Mouse (Mus musculus): ENCODE data around the gene Zfp617. TPM values are rescaled to one million over a fixed set of nuclear protein-coding genes. Genes with fewer than 3 reads are reported as not detected.

Gene Zfp617
- 149 TPM for polyA plus RNA-seq (2014; fragmentation: Illumina TruSeq; extraction: RNeasy Lipid Tissue Mini Kit (QIAGEN cat#74804); ENCODE audit: low read depth, low replicate concordance)

DNA sequence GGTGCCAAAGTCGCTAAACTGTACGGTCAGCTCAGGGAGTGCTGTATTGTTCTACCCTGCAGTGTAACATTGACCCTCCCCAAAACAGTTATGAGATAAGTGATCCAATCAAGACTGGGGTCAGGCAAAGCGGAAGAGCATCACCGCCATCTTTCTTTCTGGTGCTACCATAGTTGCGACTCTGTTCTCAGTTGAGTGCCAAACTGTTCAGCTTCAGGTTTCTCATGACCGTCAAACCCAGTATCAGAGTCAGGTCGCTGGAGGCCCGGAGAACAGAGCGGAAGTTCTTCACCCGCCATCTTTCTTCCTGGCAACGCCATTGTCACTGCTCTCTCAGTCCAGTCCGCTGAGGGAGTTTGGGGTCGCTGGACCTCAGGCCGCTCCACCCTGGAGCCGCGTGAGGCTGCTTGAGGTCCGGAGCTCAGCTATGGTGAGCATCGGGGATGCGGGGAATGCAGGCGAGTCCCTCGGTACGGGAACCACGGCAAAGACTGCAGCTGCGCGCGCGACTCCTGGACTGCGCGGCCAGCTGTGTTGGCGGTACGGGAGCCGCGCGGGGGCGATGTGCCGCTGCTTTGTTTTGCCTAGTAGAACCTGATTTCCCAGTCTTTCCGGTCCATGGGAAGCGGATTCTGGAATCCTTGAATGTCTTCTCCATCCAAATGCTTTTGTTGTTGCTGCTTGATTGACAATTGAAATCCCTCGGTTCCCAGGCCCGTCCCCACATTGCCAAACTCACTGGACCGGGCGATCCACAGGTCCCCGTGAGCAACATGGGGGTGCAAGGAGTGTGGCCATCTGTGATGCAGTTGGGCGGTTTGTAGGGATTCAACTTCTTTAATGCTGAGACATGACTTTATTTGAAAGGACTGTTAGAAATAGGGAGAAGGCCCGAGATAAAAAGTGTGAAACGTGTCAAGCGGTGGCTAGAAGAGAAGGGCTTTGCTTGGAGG is at the start of gene Zfp617, which contains the start of gene Zfp882:
TSS of gene Zfp617 (plus strand) at position 327 of the 953 bp plus-strand sequence.
TSS of gene Zfp882 (plus strand) at position 300 of the 953 bp plus-strand sequence.

DNA sequence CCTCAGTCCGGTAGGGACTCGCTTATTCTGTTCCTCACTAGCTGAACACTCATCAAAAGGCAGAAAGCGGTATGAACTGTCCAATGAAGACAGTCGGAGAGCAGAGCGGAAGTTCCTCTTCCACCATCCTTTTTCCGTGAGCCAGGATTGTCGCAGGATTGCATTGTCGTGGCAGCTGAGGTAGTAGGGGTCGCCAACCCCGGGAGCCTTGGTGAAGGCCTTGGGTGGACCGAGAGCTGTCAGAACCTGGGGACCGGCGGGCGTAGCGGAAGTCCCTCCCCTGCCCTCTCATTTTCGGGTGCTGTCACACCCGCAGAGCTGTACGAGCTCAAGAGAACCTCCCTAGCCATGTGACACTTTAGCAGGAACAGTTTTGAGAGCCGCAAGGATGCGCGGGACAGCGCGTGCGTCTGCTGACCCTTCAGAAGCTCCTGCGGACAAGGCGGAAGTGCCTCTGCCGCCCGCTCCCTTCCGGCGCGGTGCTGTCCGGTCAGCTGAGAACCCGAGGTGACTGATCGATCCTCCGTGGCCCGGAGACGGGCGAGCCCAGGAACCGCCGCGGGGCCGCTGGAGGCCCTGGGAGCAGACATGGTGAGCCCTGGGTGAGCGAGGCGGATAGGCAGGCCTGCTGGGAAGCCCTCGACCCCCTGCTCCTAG is 26.7 kb upstream of the Zfp617 start, which contains the start of gene Zfp709:
TSS of gene Zfp709 (plus strand) at position 402 of the 657 bp plus-strand sequence.

DNA sequence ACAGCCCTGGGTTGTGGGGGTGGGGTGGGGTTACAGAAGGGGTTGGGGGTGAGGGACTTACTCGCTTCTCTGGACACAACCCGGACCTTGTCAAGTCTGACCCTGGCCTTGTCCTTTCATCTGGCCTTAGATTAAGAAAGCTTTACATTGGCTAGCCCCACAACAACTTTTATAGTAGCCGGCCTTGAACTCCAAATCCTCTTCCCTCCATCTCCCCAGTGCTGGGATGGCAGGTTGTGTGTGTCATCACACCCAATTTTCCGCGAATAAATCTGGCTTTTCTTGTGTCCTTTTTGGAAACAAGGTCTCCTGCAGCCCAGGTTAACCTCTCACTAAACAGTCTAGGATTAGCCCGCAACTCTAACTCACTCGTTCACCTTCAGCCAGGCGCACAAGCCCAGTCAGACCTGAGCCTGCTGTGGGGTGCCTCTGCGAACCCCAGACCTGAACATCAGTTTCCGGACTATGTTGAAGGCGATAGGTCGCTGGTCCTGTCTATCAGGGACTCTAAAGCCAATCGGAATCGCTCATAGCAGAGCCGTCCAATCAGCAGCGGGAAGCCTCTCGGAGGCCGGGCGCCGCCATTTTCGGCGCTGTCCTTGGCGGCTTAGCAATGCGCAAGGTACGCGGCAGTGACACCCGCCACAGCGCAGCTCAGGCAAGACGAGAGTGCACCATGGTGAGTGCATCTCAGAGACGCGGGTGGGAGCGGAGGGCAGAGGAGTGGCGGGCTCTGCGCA is 42.2 kb downstream of the Zfp617 start, which contains the start of gene Zfp961:
TSS of gene Zfp961 (plus strand) at position 557 of the 740 bp plus-strand sequence.

Other genes starting within 250 kb of the Zfp617 start
- 0.35 TPM for gene Unc13a, start 236.9 kb upstream of the Zfp617 start, polyA plus RNA-seq (2014; fragmentation: Illumina TruSeq; extraction: RNeasy Lipid Tissue Mini Kit (QIAGEN cat#74804); ENCODE audit: low read depth, low replicate concordance)
- not detected for gene Jak3, start 232.3 kb upstream of the Zfp617 start, polyA plus RNA-seq (2014; fragmentation: Illumina TruSeq; extraction: RNeasy Lipid Tissue Mini Kit (QIAGEN cat#74804); ENCODE audit: low read depth, low replicate concordance)
- gene Insl3, start 219.4 kb upstream of the Zfp617 start, polyA plus RNA-seq (2014; fragmentation: Illumina TruSeq; extraction: RNeasy Lipid Tissue Mini Kit (QIAGEN cat#74804); ENCODE audit: low read depth, low replicate concordance) = not detected
- gene B3gnt3, start 206.8 kb upstream of the Zfp617 start, polyA plus RNA-seq (2014; fragmentation: Illumina TruSeq; extraction: RNeasy Lipid Tissue Mini Kit (QIAGEN cat#74804); ENCODE audit: low read depth, low replicate concordance) = 169 TPM
- gene Fcho1, start 182.9 kb upstream of the Zfp617 start, polyA plus RNA-seq (2014; fragmentation: Illumina TruSeq; extraction: RNeasy Lipid Tissue Mini Kit (QIAGEN cat#74804); ENCODE audit: low read depth, low replicate concordance) = 0.38 TPM
- 18.0 TPM for gene Zfp709, start 26.6 kb upstream of the Zfp617 start, polyA plus RNA-seq (2014; fragmentation: Illumina TruSeq; extraction: RNeasy Lipid Tissue Mini Kit (QIAGEN cat#74804); ENCODE audit: low read depth, low replicate concordance)
- 8.5 TPM for gene Zfp882, start within 50 bp of the Zfp617 start, polyA plus RNA-seq (2014; fragmentation: Illumina TruSeq; extraction: RNeasy Lipid Tissue Mini Kit (QIAGEN cat#74804); ENCODE audit: low read depth, low replicate concordance)
- gene Zfp961, start 42.4 kb downstream of the Zfp617 start, polyA plus RNA-seq (2014; fragmentation: Illumina TruSeq; extraction: RNeasy Lipid Tissue Mini Kit (QIAGEN cat#74804); ENCODE audit: low read depth, low replicate concordance) = 51.1 TPM
- gene Cyp4f18, start 101.0 kb downstream of the Zfp617 start, polyA plus RNA-seq (2014; fragmentation: Illumina TruSeq; extraction: RNeasy Lipid Tissue Mini Kit (QIAGEN cat#74804); ENCODE audit: low read depth, low replicate concordance) = not detected
- gene Olfr372, start 132.6 kb downstream of the Zfp617 start, polyA plus RNA-seq (2014; fragmentation: Illumina TruSeq; extraction: RNeasy Lipid Tissue Mini Kit (QIAGEN cat#74804); ENCODE audit: low read depth, low replicate concordance) = not detected
- gene Olfr373, start 174.5 kb downstream of the Zfp617 start, polyA plus RNA-seq (2014; fragmentation: Illumina TruSeq; extraction: RNeasy Lipid Tissue Mini Kit (QIAGEN cat#74804); ENCODE audit: low read depth, low replicate concordance) = not detected
- gene Olfr374, start 198.4 kb downstream of the Zfp617 start, polyA plus RNA-seq (2014; fragmentation: Illumina TruSeq; extraction: RNeasy Lipid Tissue Mini Kit (QIAGEN cat#74804); ENCODE audit: low read depth, low replicate concordance) = not detected
- 453 TPM for gene Tpm4, start 226.3 kb downstream of the Zfp617 start, polyA plus RNA-seq (2014; fragmentation: Illumina TruSeq; extraction: RNeasy Lipid Tissue Mini Kit (QIAGEN cat#74804); ENCODE audit: low read depth, low replicate concordance)